Mouse (Mus musculus) limb, embryonic 11.5 days (tissue): ENCODE results near the gene Prrc2b. TPM values are rescaled to one million over a fixed set of nuclear protein-coding genes. Genes with fewer than 3 reads are reported as not detected.
A peak's percentile ranks its signal among the peaks of the same experiment; 100 is the strongest.

Source experiments
- ATAC-seq: fragments of 200-750 bp; cut with Nextera tagmentation; 2 replicates; pipeline ENCODE4 v1.8.0; 2017; ENCODE audit warnings: low read depth; ENCODE audit not compliant: insufficient number of reproducible peaks, low FRiP score, low TSS enrichment
- DNase-seq: peaks from one replicate; pipeline ENCODE4 v3.0.0-alpha.2; 2015; ENCODE audit warnings: low spot score
- H3K27ac ChIP-seq: fragments of 300-500 bp; sonication (generic); replicated peaks from 2 replicates; pipeline ENCODE4 v1.5.1; 2014; ENCODE audit warnings: low read depth, mild to moderate bottlenecking, low read length
- H3K27me3 ChIP-seq: fragments of 300-500 bp; sonication (generic); 2 replicates; pipeline ENCODE4 v1.6.1; 2014; ENCODE audit warnings: mild to moderate bottlenecking, low read length, mixed read lengths; ENCODE audit not compliant: control insufficient read depth, insufficient read depth
- H3K36me3 ChIP-seq: fragments of 300-500 bp; sonication (generic); 2 replicates; pipeline ENCODE4 v1.6.1; 2014; ENCODE audit warnings: mild to moderate bottlenecking, low read length, moderate library complexity, mixed read lengths; ENCODE audit not compliant: control insufficient read depth, insufficient read depth
- H3K4me1 ChIP-seq: fragments of 300-500 bp; sonication (generic); 2 replicates; pipeline ENCODE4 v1.6.1; 2014; ENCODE audit warnings: low read length, mixed read lengths; ENCODE audit not compliant: control insufficient read depth, insufficient read depth
- H3K4me2 ChIP-seq: fragments of 300-500 bp; sonication (generic); 2 replicates; pipeline ENCODE4 v1.6.1; 2014; ENCODE audit warnings: low read depth, mild to moderate bottlenecking, moderate library complexity; ENCODE audit not compliant: severe bottlenecking
- H3K4me3 ChIP-seq: fragments of 300-500 bp; sonication (generic); 2 replicates; pipeline ENCODE4 v1.5.1; 2014; ENCODE audit warnings: low read depth, low read length
- H3K9ac ChIP-seq: fragments of 300-500 bp; sonication (generic); 2 replicates; pipeline ENCODE4 v1.6.1; 2014; ENCODE audit warnings: mild to moderate bottlenecking, low read length
- H3K9me3 ChIP-seq: fragments of 300-500 bp; sonication (generic); 2 replicates; pipeline ENCODE4 v1.6.1; 2016; ENCODE audit warnings: low read length; ENCODE audit not compliant: control insufficient read depth
- WGBS: fragments of 180-500 bp; shearing (Covaris S2); extraction: QIAGEN DNeasy Blood & Tissue Kit; methylation state at CpG from one replicate; pipeline ENCODE4 v1.1.7; 2014; 5-methylcytosine and 5-hydroxymethylcytosine counted together
- polyA plus RNA-seq: library from polyadenylated mRNA; unstranded; fragments of >200 nt; fragmentation: Nextera tagmentation; extraction: Ambion mirVana; gene quantifications from 2 replicates; pipeline ENCODE4 v1.2.1, GENCODE M21; 2014

Prrc2b gene
- polyA plus RNA-seq, 1 experiment from 2014 or later = 62.5 TPM

GRCm38 (mm10) chr2:32254563-32254962 lies 103.7 kb downstream of the Prrc2b start:
- Histone ChIP-seq H3K9me3 (no peaks in the 10 kb centered on the region), H3K36me3 (peaks cover 35% of the 10 kb centered on the region), H3K9ac (no peak overlapping the region), H3K27me3 (no peaks in the 10 kb centered on the region), H3K4me3 (no peak overlapping the region), H3K27ac (no peak overlapping the region), H3K4me2 (no peak overlapping the region), H3K4me1 (peaks cover 6% of the 10 kb centered on the region; the same call in 1 of the 2 replicates)
- WGBS = 91% methylated on average over 5 of the region's 5 CpGs
- DNase-seq (no peak), ATAC-seq (no peak)

- no peak for DNase-seq
- peaks cover 6% of the 10 kb centered on the region; the same call in 1 of the 2 replicates for H3K4me1 ChIP-seq
- H3K4me2 ChIP-seq = no peak overlapping the region
- H3K27ac ChIP-seq = no peak overlapping the region
- no peak overlapping the region for H3K9ac ChIP-seq
- H3K27me3 ChIP-seq = no peaks in the 10 kb centered on the region
- 93% methylated on average over 11 of the region's 11 CpGs for WGBS
- peaks cover 29% of the 10 kb centered on the region for H3K36me3 ChIP-seq
- no peaks in the 10 kb centered on the region for H3K9me3 ChIP-seq
- no peak for ATAC-seq
- H3K4me3 ChIP-seq = no peak overlapping the region
Observed at GRCm38 (mm10) chr2:32256273-32256672, 105.4 kb downstream of the Prrc2b start.

GRCm38 (mm10) chr2:32258887-32259533 lies 108.1 kb downstream of the Prrc2b start:
- H3K4me1 ChIP-seq = peaks cover 6% of the 10 kb centered on the region; the same call in 1 of the 2 replicates
- peak overlapping the region; percentile 75 for H3K4me2 ChIP-seq
- ATAC-seq = no peak; the same call in 1 of the 2 replicates
- H3K9me3 ChIP-seq = no peaks in the 10 kb centered on the region
- no peak overlapping the region for H3K27ac ChIP-seq
- 62% methylated on average over 6 of the region's 6 CpGs for WGBS
- peak overlapping the region; percentile 80 for H3K9ac ChIP-seq
- H3K4me3 ChIP-seq = peak overlapping the region; percentile 74
- DNase-seq = no peak
- peaks cover 22% of the 10 kb centered on the region for H3K36me3 ChIP-seq
- H3K27me3 ChIP-seq = no peaks in the 10 kb centered on the region

GRCm38 (mm10) chr2:32259657-32260417 lies 109.0 kb downstream of the Prrc2b start, which contains the start of gene Uck1:
Uck1 (minus strand) TSS chr2:32260159.
- Histone ChIP-seq H3K9me3 (no peaks in the 10 kb centered on the region), H3K4me1 (peaks cover 6% of the 10 kb centered on the region; the same call in 1 of the 2 replicates), H3K27me3 (no peaks in the 10 kb centered on the region), H3K4me3 (peak within 1 kb of the TSS; percentile 74), H3K9ac (peak within 1 kb of the TSS; percentile 80), H3K36me3 (peaks cover 15% of the 10 kb centered on the region), H3K27ac (no peak within 1 kb of the TSS), H3K4me2 (peak within 1 kb of the TSS; percentile 75)
- DNase-seq = peak; percentile 84
- WGBS = 2% methylated on average over 59 of the region's 59 CpGs
- ATAC-seq = peak; percentile 83

GRCm38 (mm10) chr2:32260635-32261034 lies 109.8 kb downstream of the Prrc2b start:
- no peak overlapping the region for H3K9ac ChIP-seq
- WGBS = 28% methylated on average over 4 of the region's 4 CpGs
- peaks cover 15% of the 10 kb centered on the region for H3K36me3 ChIP-seq
- DNase-seq (peak; percentile 53), ATAC-seq (no peak)
- no peaks in the 10 kb centered on the region for H3K27me3 ChIP-seq
- H3K4me1 ChIP-seq = peaks cover 6% of the 10 kb centered on the region; the same call in 1 of the 2 replicates
- no peaks in the 10 kb centered on the region for H3K9me3 ChIP-seq
- no peak overlapping the region for H3K27ac ChIP-seq
- H3K4me2 ChIP-seq = no peak overlapping the region
- no peak overlapping the region for H3K4me3 ChIP-seq

- H3K36me3 ChIP-seq = peaks cover 11% of the 10 kb centered on the region; the same call in 1 of the 2 replicates
- H3K4me3 ChIP-seq = no peak overlapping the region
- no peak overlapping the region for H3K27ac ChIP-seq
- 79% methylated on average over 3 of the region's 3 CpGs for WGBS
- no peak overlapping the region for H3K9ac ChIP-seq
- H3K27me3 ChIP-seq = no peaks in the 10 kb centered on the region
- no peaks in the 10 kb centered on the region for H3K4me1 ChIP-seq
- no peak overlapping the region for H3K4me2 ChIP-seq
- H3K9me3 ChIP-seq = no peaks in the 10 kb centered on the region
- ATAC-seq (no peak), DNase-seq (no peak)
Observed at GRCm38 (mm10) chr2:32275823-32276222, 124.9 kb downstream of the Prrc2b start.

GRCm38 (mm10) chr2:32282289-32282688 lies 131.4 kb downstream of the Prrc2b start:
- peaks cover 3% of the 10 kb centered on the region; the same call in 1 of the 2 replicates for H3K4me1 ChIP-seq
- no peaks in the 10 kb centered on the region for H3K9me3 ChIP-seq
- 90% methylated on average over 2 of the region's 2 CpGs for WGBS
- no peaks in the 10 kb centered on the region for H3K27me3 ChIP-seq
- H3K9ac ChIP-seq = no peak overlapping the region
- H3K27ac ChIP-seq = no peak overlapping the region
- H3K4me2 ChIP-seq = no peak overlapping the region
- DNase-seq (no peak), ATAC-seq (no peak)
- no peak overlapping the region for H3K4me3 ChIP-seq
- peaks cover 27% of the 10 kb centered on the region for H3K36me3 ChIP-seq

- H3K27me3 ChIP-seq = no peaks in the 10 kb centered on the region
- no peak overlapping the region for H3K4me3 ChIP-seq
- peaks cover 25% of the 10 kb centered on the region for H3K36me3 ChIP-seq
- peaks cover 3% of the 10 kb centered on the region; the same call in 1 of the 2 replicates for H3K4me1 ChIP-seq
- no peak overlapping the region for H3K9ac ChIP-seq
- no peaks in the 10 kb centered on the region for H3K9me3 ChIP-seq
- H3K27ac ChIP-seq = no peak overlapping the region
- ATAC-seq = no peak
- DNase-seq = peak; percentile 40
- 87% methylated on average over 1 of the region's 1 CpGs for WGBS
- no peak overlapping the region for H3K4me2 ChIP-seq
Observed at GRCm38 (mm10) chr2:32282727-32283126, 131.8 kb downstream of the Prrc2b start.
